13 mouse cellular contexts compared by ENCODE assay signal in genomic region chrX:13554504-13554903, GRCm38 (mm10).
"Had no signal": no experiment of that assay in that cellular context is flagged by ENCODE, and none has a peak within 500 bp of the region (broad histone marks: within the 10 kb centered on the region; RNA-seq: fewer than 3 reads in every experiment).

No protein-coding gene starts in this region.

- H3K9me3 ChIP-seq: kidney, embryonic 15.5 days; limb, embryonic 13.5 days; liver, embryonic 15.5 days; midbrain, embryonic 10.5 days; neural tube, embryonic 15.5 days had no signal

- H3K4me2 ChIP-seq: kidney, embryonic 15.5 days; limb, embryonic 13.5 days; liver, embryonic 15.5 days; lung, embryonic 14.5 days; neural tube, embryonic 15.5 days had no signal

- H3K4me1 ChIP-seq: kidney, embryonic 15.5 days; limb, embryonic 13.5 days; liver, embryonic 15.5 days; midbrain, embryonic 10.5 days; neural tube, embryonic 15.5 days had no signal

- H3K9ac ChIP-seq: kidney, embryonic 15.5 days; limb, embryonic 13.5 days; liver, embryonic 15.5 days; lung, embryonic 14.5 days; neural tube, embryonic 15.5 days had no signal

- DNase-seq: kidney, postnatal 14 days; left cerebral cortex, postnatal 4 days; lung, embryonic 14.5 days; lung, postnatal 10 days; lung, postnatal 4 days; midbrain, embryonic 14.5 days; thymus, postnatal 4 days had no signal

- H3K4me3 ChIP-seq: kidney, embryonic 15.5 days; limb, embryonic 13.5 days; liver, embryonic 15.5 days; midbrain, embryonic 10.5 days; myocyte; neural tube, embryonic 15.5 days had no signal

- H3K27me3 ChIP-seq: liver, embryonic 15.5 days; neural tube, embryonic 15.5 days had no signal

- H3K27ac ChIP-seq: kidney, embryonic 15.5 days; limb, embryonic 13.5 days; liver, embryonic 15.5 days; midbrain, embryonic 10.5 days; neural tube, embryonic 15.5 days had no signal

- H3K36me3 ChIP-seq: liver, embryonic 15.5 days; neural tube, embryonic 15.5 days had no signal
